Mouse (Mus musculus) embryonic facial prominence, embryonic 10.5 days (tissue): Measurements from ENCODE around the gene Fam163a. TPM values are rescaled to one million over a fixed set of nuclear protein-coding genes. Genes with fewer than 3 reads are reported as not detected.

Source experiments
- DNase-seq: peaks from one replicate; pipeline ENCODE4 v3.0.0-alpha.2; 2017; ENCODE audit warnings: low spot score
- H3K27ac ChIP-seq: fragments of 300-500 bp; sonication (generic); replicated peaks from 2 replicates; pipeline ENCODE4 v1.5.1; 2016; ENCODE audit warnings: mild to moderate bottlenecking
- H3K27me3 ChIP-seq: fragments of 300-500 bp; sonication (generic); replicated peaks from 2 replicates; pipeline ENCODE4 v1.6.1; 2016; ENCODE audit warnings: low read depth, mild to moderate bottlenecking; ENCODE audit not compliant: poor library complexity, severe bottlenecking
- H3K36me3 ChIP-seq: fragments of 300-500 bp; sonication (generic); replicated peaks from 2 replicates; pipeline ENCODE4 v1.6.1; 2016; ENCODE audit warnings: mild to moderate bottlenecking, moderate library complexity
- H3K4me1 ChIP-seq: fragments of 300-500 bp; sonication (generic); 2 replicates; pipeline ENCODE4 v1.6.1; 2016
- H3K4me3 ChIP-seq: fragments of 300-500 bp; sonication (generic); 2 replicates; pipeline ENCODE4 v1.5.1; 2016; ENCODE audit warnings: mild to moderate bottlenecking, moderate library complexity
- H3K9me3 ChIP-seq: fragments of 300-500 bp; sonication (generic); 2 replicates; pipeline ENCODE4 v1.6.1; 2016; ENCODE audit warnings: mild to moderate bottlenecking
- WGBS: fragments of 180-500 bp; shearing (Covaris S2); methylation state at CpG from one replicate; pipeline ENCODE4 v1.1.7; 2016; 5-methylcytosine and 5-hydroxymethylcytosine counted together
- polyA plus RNA-seq: library from polyadenylated mRNA; unstranded; fragments of >200 nt; fragmentation: Nextera tagmentation; extraction: Ambion mirVana; gene quantifications from 2 replicates; pipeline ENCODE4 v1.2.1, GENCODE M21; 2016

Fam163a gene
- polyA plus RNA-seq, 1 experiment from 2014 or later, result 1.6 TPM

GRCm38 (mm10) chr1:156107424-156107823 lies 97.4 kb downstream of the Fam163a start:
- Histone ChIP-seq H3K4me3 (no peak overlapping the region), H3K27me3 (no peaks in the 10 kb centered on the region)
- WGBS, result 91% methylated on average over 2 of the region's 2 CpGs

GRCm38 (mm10) chr1:156105381-156105780 lies 99.4 kb downstream of the Fam163a start:
- H3K36me3 ChIP-seq, result no peaks in the 10 kb centered on the region
- no peak for DNase-seq
- 79% methylated on average over 2 of the region's 2 CpGs for WGBS
- H3K27me3 ChIP-seq, result no peaks in the 10 kb centered on the region
- peaks cover 7% of the 10 kb centered on the region; the same call in 1 of the 2 replicates for H3K9me3 ChIP-seq
- 0 out of 2 replicates have a peak, but pooled peaks cover 2% of the 10 kb centered on the region for H3K4me1 ChIP-seq
- H3K27ac ChIP-seq, result no peak overlapping the region
- no peak overlapping the region for H3K4me3 ChIP-seq

More at GRCm38 (mm10) chr1:156107424-156107823, 97.4 kb downstream of the Fam163a start:
- H3K4me1 ChIP-seq, result peaks cover 11% of the 10 kb centered on the region
- H3K27ac ChIP-seq, result no peak overlapping the region
- DNase-seq, result no peak
- H3K36me3 ChIP-seq, result no peaks in the 10 kb centered on the region
- no peaks in the 10 kb centered on the region for H3K9me3 ChIP-seq

- Histone ChIP-seq H3K27me3 (no peaks in the 10 kb centered on the region), H3K36me3 (no peaks in the 10 kb centered on the region), H3K9me3 (peaks cover 9% of the 10 kb centered on the region; the same call in 1 of the 2 replicates), H3K4me3 (no peak overlapping the region), H3K27ac (no peak overlapping the region), H3K4me1 (0 out of 2 replicates have a peak, but pooled peaks cover under 1% of the 10 kb centered on the region)
- 85% methylated on average over 2 of the region's 2 CpGs for WGBS
- DNase-seq, result no peak
Observed at GRCm38 (mm10) chr1:156103763-156104162, 101.1 kb downstream of the Fam163a start.

DNA sequence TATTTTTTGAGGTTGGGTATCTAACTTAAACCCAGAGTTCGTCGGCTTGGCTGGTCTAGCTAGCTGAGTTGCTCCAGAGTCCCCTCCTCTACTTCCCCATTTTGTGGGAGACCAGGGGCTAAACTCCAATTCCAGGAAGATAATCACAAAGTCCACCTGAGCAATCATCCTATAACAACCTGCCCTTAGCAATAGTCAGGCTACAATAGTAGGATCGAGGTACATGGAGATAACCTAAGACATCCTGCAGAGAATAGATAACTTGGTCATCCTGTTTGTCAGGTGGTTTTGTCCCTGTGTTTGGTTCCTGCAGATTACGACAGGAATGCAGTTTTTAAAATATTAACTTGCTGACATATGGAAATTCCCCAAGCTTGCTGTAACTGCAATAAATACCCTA lies 113.0 kb downstream of the Fam163a start:
- H3K27ac ChIP-seq, result no peak overlapping the region
- 87% methylated on average over 4 of the region's 4 CpGs for WGBS
- no peak overlapping the region for H3K4me3 ChIP-seq
- peaks cover 15% of the 10 kb centered on the region for H3K4me1 ChIP-seq
- H3K36me3 ChIP-seq, result no peaks in the 10 kb centered on the region
- DNase-seq, result no peak
- H3K27me3 ChIP-seq, result no peaks in the 10 kb centered on the region
- H3K9me3 ChIP-seq, result no peaks in the 10 kb centered on the region

DNA sequence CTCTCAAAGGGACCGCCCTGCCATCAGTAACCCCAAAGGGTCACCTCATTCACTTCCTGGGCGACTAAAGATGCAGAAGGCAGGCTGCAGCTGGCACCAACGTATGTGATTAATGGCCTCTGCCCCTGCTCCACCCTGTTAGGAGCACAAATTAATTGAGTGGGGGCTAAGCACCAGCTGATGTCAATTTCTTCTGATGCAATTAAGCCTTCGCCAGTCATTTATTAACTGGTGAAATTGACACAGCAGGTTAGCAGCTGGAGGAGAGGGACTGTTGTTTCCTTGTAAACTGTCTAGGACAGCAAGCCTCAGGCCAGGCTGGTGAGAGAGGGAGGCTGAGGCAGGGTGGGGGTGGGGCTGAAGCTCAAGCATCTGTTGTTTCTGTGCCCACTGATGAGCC lies 114.8 kb downstream of the Fam163a start:
- no peaks in the 10 kb centered on the region for H3K9me3 ChIP-seq
- peaks cover 15% of the 10 kb centered on the region for H3K4me1 ChIP-seq
- 56% methylated on average over 4 of the region's 4 CpGs for WGBS
- no peak overlapping the region for H3K4me3 ChIP-seq
- DNase-seq, result peak; percentile 12
- no peaks in the 10 kb centered on the region for H3K27me3 ChIP-seq
- no peaks in the 10 kb centered on the region for H3K36me3 ChIP-seq
- no peak overlapping the region for H3K27ac ChIP-seq

GRCm38 (mm10) chr1:156089561-156089960 lies 115.3 kb downstream of the Fam163a start:
- H3K4me1 ChIP-seq, result peaks cover 15% of the 10 kb centered on the region
- WGBS, result 74% methylated on average over 8 of the region's 8 CpGs
- no peaks in the 10 kb centered on the region for H3K27me3 ChIP-seq
- DNase-seq, result no peak
- no peak overlapping the region for H3K4me3 ChIP-seq
- H3K9me3 ChIP-seq, result no peaks in the 10 kb centered on the region
- no peaks in the 10 kb centered on the region for H3K36me3 ChIP-seq
- H3K27ac ChIP-seq, result no peak overlapping the region

DNA sequence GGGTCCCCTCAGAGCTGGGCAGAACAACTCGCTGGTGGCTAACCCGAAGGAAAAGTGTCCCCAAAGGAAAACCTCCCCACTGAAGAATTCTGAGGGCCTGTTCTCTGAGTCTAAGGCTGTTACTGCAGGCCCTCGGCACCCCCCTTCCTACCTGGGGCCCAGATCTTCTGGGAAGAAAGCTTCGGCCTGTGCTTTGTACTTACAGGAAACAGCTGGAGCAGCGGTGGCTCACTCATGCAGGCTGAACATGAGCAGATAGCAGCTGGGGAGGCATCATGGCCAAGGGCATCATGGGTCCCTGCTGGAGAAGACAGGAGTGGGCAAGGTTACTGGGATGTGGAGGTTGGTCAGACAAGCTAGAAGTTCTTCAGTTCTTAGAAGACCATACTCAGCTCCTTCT lies 117.2 kb downstream of the Fam163a start:
- no peaks in the 10 kb centered on the region for H3K9me3 ChIP-seq
- no peaks in the 10 kb centered on the region for H3K27me3 ChIP-seq
- H3K4me3 ChIP-seq, result no peak overlapping the region
- H3K4me1 ChIP-seq, result peaks cover 20% of the 10 kb centered on the region
- H3K27ac ChIP-seq, result no peak overlapping the region
- 79% methylated on average over 5 of the region's 5 CpGs for WGBS
- no peaks in the 10 kb centered on the region for H3K36me3 ChIP-seq
- DNase-seq, result no peak

- no peak overlapping the region for H3K27ac ChIP-seq
- no peak overlapping the region for H3K4me3 ChIP-seq
- H3K9me3 ChIP-seq, result no peaks in the 10 kb centered on the region
- H3K4me1 ChIP-seq, result peaks cover 14% of the 10 kb centered on the region
- 59% methylated on average over 5 of the region's 5 CpGs for WGBS
- H3K27me3 ChIP-seq, result no peaks in the 10 kb centered on the region
- H3K36me3 ChIP-seq, result no peaks in the 10 kb centered on the region
- DNase-seq, result peak; percentile 32
Observed at GRCm38 (mm10) chr1:156085770-156086169, 119.1 kb downstream of the Fam163a start.

- H3K4me1 ChIP-seq, result peaks cover 5% of the 10 kb centered on the region; the same call in 1 of the 2 replicates
Observed at GRCm38 (mm10) chr1:156084603-156085002, 120.2 kb downstream of the Fam163a start.

GRCm38 (mm10) chr1:156077655-156078054 lies 127.2 kb downstream of the Fam163a start:
- peaks cover 5% of the 10 kb centered on the region; the same call in 1 of the 2 replicates for H3K27me3 ChIP-seq
- H3K4me3 ChIP-seq, result no peak overlapping the region
- DNase-seq, result peak; percentile 32
- no peaks in the 10 kb centered on the region for H3K9me3 ChIP-seq
- 64% methylated on average over 3 of the region's 3 CpGs for WGBS
- no peak overlapping the region for H3K27ac ChIP-seq
- peaks cover 45% of the 10 kb centered on the region for H3K4me1 ChIP-seq
- H3K36me3 ChIP-seq, result no peaks in the 10 kb centered on the region

More at GRCm38 (mm10) chr1:156084603-156085002, 120.2 kb downstream of the Fam163a start:
- H3K27ac ChIP-seq, result no peak overlapping the region
- no peak overlapping the region for H3K4me3 ChIP-seq
- DNase-seq, result no peak
- no peaks in the 10 kb centered on the region for H3K9me3 ChIP-seq
- no peaks in the 10 kb centered on the region for H3K27me3 ChIP-seq
- no peaks in the 10 kb centered on the region for H3K36me3 ChIP-seq
- 77% methylated on average over 3 of the region's 3 CpGs for WGBS

GRCm38 (mm10) chr1:156076474-156076873 lies 128.4 kb downstream of the Fam163a start:
- Histone ChIP-seq H3K36me3 (no peaks in the 10 kb centered on the region), H3K27ac (no peak overlapping the region), H3K4me3 (no peak overlapping the region), H3K9me3 (no peaks in the 10 kb centered on the region), H3K27me3 (peaks cover 5% of the 10 kb centered on the region; the same call in 1 of the 2 replicates), H3K4me1 (peaks cover 45% of the 10 kb centered on the region)
- WGBS, result 62% methylated on average over 4 of the region's 4 CpGs
- no peak for DNase-seq

- Histone ChIP-seq H3K9me3 (no peaks in the 10 kb centered on the region), H3K4me3 (no peak overlapping the region), H3K27me3 (peaks cover 5% of the 10 kb centered on the region; the same call in 1 of the 2 replicates), H3K27ac (peak overlapping the region; percentile 66), H3K4me1 (peaks cover 45% of the 10 kb centered on the region), H3K36me3 (no peaks in the 10 kb centered on the region)
- peak; percentile 76 for DNase-seq
- WGBS, result 40% methylated on average over 8 of the region's 8 CpGs
Observed at GRCm38 (mm10) chr1:156074575-156074974, 130.3 kb downstream of the Fam163a start.

GRCm38 (mm10) chr1:156073169-156073821 lies 131.5 kb downstream of the Fam163a start:
- Histone ChIP-seq H3K36me3 (peaks cover 6% of the 10 kb centered on the region; the same call in 1 of the 2 replicates), H3K4me1 (peaks cover 37% of the 10 kb centered on the region), H3K9me3 (no peaks in the 10 kb centered on the region), H3K27ac (peak overlapping the region; percentile 24), H3K27me3 (no peaks in the 10 kb centered on the region), H3K4me3 (no peak overlapping the region)
- DNase-seq, result no peak
- WGBS, result 57% methylated on average over 15 of the region's 15 CpGs
